ENCODE assay signal across 8 mouse cellular contexts in genomic region chr2:29053802-29054544, GRCm38 (mm10). TPM values are rescaled to one million over a fixed set of nuclear protein-coding genes. Genes with fewer than 3 reads are reported as not detected.
A peak's percentile ranks its signal among the peaks of the same experiment; 100 is the strongest.
DNase-seq lines count a peak whose midpoint lies in the region; ATAC-seq and TF ChIP-seq lines count a peak whose summit lies in the region.

No protein-coding gene starts in this region.

- H3K9me3 ChIP-seq in forebrain, embryonic 13.5 days (replicated peaks): no peaks in the 10 kb centered on the region
- H3K9me3 ChIP-seq in hindbrain, embryonic 13.5 days: no peaks in the 10 kb centered on the region

- H3K9ac ChIP-seq in forebrain, embryonic 13.5 days: peak overlapping the region; percentile 62; the same call in 1 of the 2 replicates
- peak overlapping the region; percentile 67; the same call in 1 of the 2 replicates for H3K9ac ChIP-seq in hindbrain, embryonic 13.5 days

- peak overlapping the region; percentile 50 for H3K4me3 ChIP-seq in forebrain, embryonic 13.5 days
- H3K4me3 ChIP-seq in hindbrain, embryonic 13.5 days: peak overlapping the region; percentile 50
- H3K4me3 ChIP-seq in left cerebral cortex, adult 2 months: no peak overlapping the region
- H3K4me3 ChIP-seq in macrophage (ENCODE audit: inconsistent target): peak overlapping the region; percentile 14

- no peak overlapping the region for H3K27ac ChIP-seq in forebrain, embryonic 13.5 days
- H3K27ac ChIP-seq in hindbrain, embryonic 13.5 days: no peak overlapping the region
- no peak overlapping the region for H3K27ac ChIP-seq in left cerebral cortex, adult 2 months
- no peak overlapping the region for H3K27ac ChIP-seq in macrophage

- no peaks in the 10 kb centered on the region for H3K79me2 ChIP-seq in macrophage (ENCODE audit: inconsistent target)

- intact Hi-C loops in left cerebral cortex, adult 2 months (cut with DNase I): loop anchor here (1.0 to 10.0 kb wide), 4 partner anchors 77 to 469 kb away; partner anchors contain the start of gene Gtf3c5

- WGBS in forebrain, embryonic 13.5 days: 3% methylated on average over 20 of the region's 20 CpGs
- 5% methylated on average over 20 of the region's 20 CpGs for WGBS in hindbrain, embryonic 13.5 days
- WGBS in macrophage (ENCODE audit: missing documents): 2% methylated on average over 20 of the region's 20 CpGs

- peak; percentile 69 for DNase-seq in MN1 (ENCODE audit: low spot score)
- peak; percentile 62 for DNase-seq in c-Kit-positive CD71-positive TER-119-positive erythroid progenitor cells, embryonic 14.5 days (ENCODE audit: low spot score)
- peak; percentile 60 to 64 for DNase-seq in left cerebral cortex, adult 2 months (ENCODE audit: extremely low spot score in 1 of 2, low spot score in 2 of 2)
- peak; percentile 65 to 75 for DNase-seq in right cerebral cortex, postnatal 10 days (ENCODE audit: low spot score in 2 of 2)
- DNase-seq in yolk sac, embryonic 10.5 days (ENCODE audit: low spot score): peak; percentile 58

- ATAC-seq in forebrain, embryonic 13.5 days: peak; percentile 72
- ATAC-seq in hindbrain, embryonic 13.5 days (ENCODE audit: low FRiP score): peak; percentile 59; the same call in 1 of the 2 replicates

- peaks cover 22% of the 10 kb centered on the region for H3K4me1 ChIP-seq in forebrain, embryonic 13.5 days
- peaks cover 19% of the 10 kb centered on the region for H3K4me1 ChIP-seq in hindbrain, embryonic 13.5 days (replicated peaks)

- peaks cover 77% of the 10 kb centered on the region for H3K27me3 ChIP-seq in forebrain, embryonic 13.5 days
- peaks cover 66% of the 10 kb centered on the region for H3K27me3 ChIP-seq in hindbrain, embryonic 13.5 days

- peak overlapping the region; percentile 79 for H3K4me2 ChIP-seq in forebrain, embryonic 13.5 days
- H3K4me2 ChIP-seq in hindbrain, embryonic 13.5 days: peak overlapping the region; percentile 76

- peak; percentile 79 for TF ChIP-seq CTCF in left cerebral cortex, adult 2 months (IDR thresholded peaks at IDR 0.05)

- H3K36me3 ChIP-seq in forebrain, embryonic 13.5 days (ENCODE audit: poor library complexity, severe bottlenecking): no peaks in the 10 kb centered on the region
- H3K36me3 ChIP-seq in hindbrain, embryonic 13.5 days: no peaks in the 10 kb centered on the region
- H3K36me3 ChIP-seq in macrophage (ENCODE audit: inconsistent target): no peaks in the 10 kb centered on the region

RNA-seq across cellular contexts. Expression of gene Cfap77, which starts 0.9 kb away (rescaled TPM):
- polyA plus RNA-seq in forebrain, embryonic 13.5 days (2015; fragmentation: Nextera tagmentation; extraction: Ambion mirVana): 0.25 TPM in 2 replicates
- 0.18 and 0.22 TPM in 2 replicates for polyA plus RNA-seq in hindbrain, embryonic 13.5 days (2015; fragmentation: Nextera tagmentation; extraction: Ambion mirVana)
- under 1 TPM in 1 of 2 experiments, not detected in 1; 0.47 TPM for total RNA-seq in left cerebral cortex, adult 2 months (2021)
- 1 to 10 TPM in 1 of 26 experiments, not detected in 25; 1.7 TPM for total RNA-seq in macrophage (2018; cell fraction: chromatin; rRNA removed)
- total RNA-seq in macrophage (2018; cell fraction: cytosol; rRNA removed): under 1 TPM in 7 of 26 experiments, not detected in 19; 0.09 to 0.30 (median 0.22) TPM
- 1 to 10 TPM in 1 of 26 experiments, not detected in 25; 2.0 TPM for total RNA-seq in macrophage (2018; cell fraction: nucleus; rRNA removed)
- polyA plus RNA-seq in macrophage (2018): not detected in 3 replicates

RNA-seq across cellular contexts. Expression of gene Ttf1, which starts 6.1 kb away (rescaled TPM):
- polyA plus RNA-seq in forebrain, embryonic 13.5 days (2015; fragmentation: Nextera tagmentation; extraction: Ambion mirVana): 10.2 and 11.1 TPM in 2 replicates
- polyA plus RNA-seq in hindbrain, embryonic 13.5 days (2015; fragmentation: Nextera tagmentation; extraction: Ambion mirVana): 8.4 and 10.1 TPM in 2 replicates
- 10 to 100 TPM; 10.4 to 11.7 TPM for total RNA-seq in left cerebral cortex, adult 2 months (2021)
- total RNA-seq in macrophage (2018; cell fraction: chromatin; rRNA removed): 10 to 100 TPM; 20.0 to 93.8 (median 63.6) TPM
- total RNA-seq in macrophage (2018; cell fraction: cytosol; rRNA removed): 10 to 100 TPM in 10 of 26 experiments, 1 to 10 TPM in 16; 5.8 to 13.3 (median 9.0) TPM
- total RNA-seq in macrophage (2018; cell fraction: nucleus; rRNA removed): 10 to 100 TPM; 15.4 to 62.3 (median 32.1) TPM
- 8.0 to 12.4 TPM (median 10.7 TPM) in 3 replicates for polyA plus RNA-seq in macrophage (2018)
